Mouse (Mus musculus): ENCODE measurements at regions not wholly inside any gene's neighbourhood (a gene's known extent, or its start where the extent isn't known, plus 50 kb on each side); places are given as distances from the start of the nearest gene placed in this dataset.

DNA sequence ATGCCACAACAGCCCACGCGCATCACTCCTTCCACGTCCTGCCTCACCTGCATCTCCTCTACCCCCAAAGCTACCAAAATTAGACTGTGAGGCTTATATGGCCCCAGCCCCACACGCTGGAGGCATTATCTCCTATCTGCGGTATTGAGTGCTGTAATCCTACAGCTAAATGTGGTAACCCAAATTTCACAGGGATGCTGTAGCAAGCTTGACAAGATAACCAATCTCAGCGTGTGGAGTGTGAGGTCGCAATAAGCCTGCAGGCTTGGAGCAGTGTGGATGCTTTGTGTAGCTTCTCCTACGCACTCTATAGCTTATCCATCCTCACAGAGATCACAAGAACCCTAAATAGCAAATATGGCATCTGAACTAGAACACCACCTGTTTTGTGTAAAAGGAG, 251.2 kb upstream of the Kcnh8 start:
- TF ChIP-seq ZKSCAN1 (IDR thresholded peaks at IDR 0.05; ENCODE audit: low read depth, low read length) (no peak), ETS1 (IDR thresholded peaks at IDR 0.05; ENCODE audit: low read depth, low read length) (no peak), ZNF384 (IDR thresholded peaks at IDR 0.05; ENCODE audit: low read depth, low read length) (no peak), MYB (IDR thresholded peaks at IDR 0.05; ENCODE audit: low read depth, low read length) (no peak), ZMIZ1 (IDR thresholded peaks at IDR 0.05; ENCODE audit: low read depth, low read length) (no peak), E2F4 (IDR thresholded peaks at IDR 0.05; ENCODE audit: borderline replicate concordance, low read depth, low read length) (no peak), BHLHE40 (IDR thresholded peaks at IDR 0.05; ENCODE audit: borderline replicate concordance, low read depth, low read length) (no peak), CTCF (IDR thresholded peaks at IDR 0.05 in 2 of 3, conservative IDR thresholded peaks at IDR 0.05 in 1 of 3; ENCODE audit: control insufficient read depth in 1 of 3, insufficient read depth in 1 of 3, low read depth in 2 of 3, low read length in 3 of 3, poor library complexity in 1 of 3, severe bottlenecking in 1 of 3) (no peak), MAZ (IDR thresholded peaks at IDR 0.05; ENCODE audit: low read depth, low read length) (no peak)
